Mouse (Mus musculus) limb, embryonic 14.5 days (tissue): ENCODE results near the gene Anapc4. TPM values are rescaled to one million over a fixed set of nuclear protein-coding genes. Genes with fewer than 3 reads are reported as not detected.

Experiments
- ATAC-seq: fragments of 200-750 bp; cut with Nextera tagmentation; 2 replicates; pipeline ENCODE4 v1.8.0; 2017; ENCODE audit warnings: low read depth, moderate number of reproducible peaks, moderate TSS enrichment; ENCODE audit not compliant: low FRiP score
- DNase-seq: peaks from one replicate; pipeline ENCODE4 v3.0.0-alpha.2; 2015; ENCODE audit warnings: low spot score
- H3K27ac ChIP-seq: fragments of 300-500 bp; sonication (generic); replicated peaks from 2 replicates; pipeline ENCODE4 v1.5.1; 2014; ENCODE audit warnings: low read depth, mild to moderate bottlenecking, low read length, moderate library complexity, mixed read lengths
- H3K27me3 ChIP-seq: fragments of 300-500 bp; sonication (generic); 2 replicates; pipeline ENCODE4 v1.6.1; 2014; ENCODE audit warnings: low read length, mixed read lengths; ENCODE audit not compliant: control insufficient read depth, insufficient read depth
- H3K36me3 ChIP-seq: fragments of 300-500 bp; sonication (generic); 2 replicates; pipeline ENCODE4 v1.6.1; 2014; ENCODE audit warnings: mild to moderate bottlenecking, low read length, moderate library complexity, mixed read lengths; ENCODE audit not compliant: control insufficient read depth, insufficient read depth
- H3K4me1 ChIP-seq: fragments of 300-500 bp; sonication (generic); 2 replicates; pipeline ENCODE4 v1.6.1; 2014; ENCODE audit warnings: antibody characterized with exemption, low read length, mixed read lengths; ENCODE audit not compliant: control insufficient read depth, insufficient read depth
- H3K4me2 ChIP-seq: fragments of 300-500 bp; sonication (generic); replicated peaks from 2 replicates; pipeline ENCODE4 v1.6.1; 2014; ENCODE audit warnings: low read depth, mild to moderate bottlenecking, low read length, moderate library complexity; ENCODE audit not compliant: severe bottlenecking
- H3K4me3 ChIP-seq: fragments of 300-500 bp; sonication (generic); replicated peaks from 2 replicates; pipeline ENCODE4 v1.5.1; 2014; ENCODE audit warnings: low read length
- H3K9ac ChIP-seq: fragments of 300-500 bp; sonication (generic); 2 replicates; pipeline ENCODE4 v1.6.1; 2014; ENCODE audit warnings: mild to moderate bottlenecking, low read depth, low read length, moderate library complexity; ENCODE audit not compliant: severe bottlenecking
- H3K9me3 ChIP-seq: fragments of 300-500 bp; sonication (generic); 2 replicates; pipeline ENCODE4 v1.6.1; 2016; ENCODE audit warnings: low read length; ENCODE audit not compliant: control insufficient read depth
- POLR2A ChIP-seq: fragments of 200-500 bp; IDR thresholded peaks from 2 replicates; pipeline ENCODE4 v1.8.0; 2012; ENCODE audit warnings: inconsistent platforms, mild to moderate bottlenecking, moderate library complexity, borderline replicate concordance; ENCODE audit not compliant: insufficient read depth, insufficient read length; ENCODE audit errors: extremely low read depth
- WGBS: fragments of 180-500 bp; shearing (Covaris S2); extraction: QIAGEN DNeasy Blood & Tissue Kit; methylation state at CpG from one replicate; pipeline ENCODE4 v1.1.7; 2014; 5-methylcytosine and 5-hydroxymethylcytosine counted together
- polyA plus RNA-seq, 2 experiments: library from polyadenylated mRNA; depleted of rRNA in 1 of 2; stranded (reverse) in 1 of 2; unstranded in 1 of 2; fragments of >200 nt; fragmentation: Nextera tagmentation in 1 of 2; extraction: Ambion mirVana in 1 of 2; gene quantifications; 2 replicates each; pipeline versions ENCODE4 v1.2.1 to v1.2.3; 2012 to 2014

Gene Anapc4
- polyA plus RNA-seq (2012; rRNA removed) (115 and 149 TPM in 2 replicates), polyA plus RNA-seq (2014; fragmentation: Nextera tagmentation; extraction: Ambion mirVana) (118 and 129 TPM in 2 replicates)

DNA sequence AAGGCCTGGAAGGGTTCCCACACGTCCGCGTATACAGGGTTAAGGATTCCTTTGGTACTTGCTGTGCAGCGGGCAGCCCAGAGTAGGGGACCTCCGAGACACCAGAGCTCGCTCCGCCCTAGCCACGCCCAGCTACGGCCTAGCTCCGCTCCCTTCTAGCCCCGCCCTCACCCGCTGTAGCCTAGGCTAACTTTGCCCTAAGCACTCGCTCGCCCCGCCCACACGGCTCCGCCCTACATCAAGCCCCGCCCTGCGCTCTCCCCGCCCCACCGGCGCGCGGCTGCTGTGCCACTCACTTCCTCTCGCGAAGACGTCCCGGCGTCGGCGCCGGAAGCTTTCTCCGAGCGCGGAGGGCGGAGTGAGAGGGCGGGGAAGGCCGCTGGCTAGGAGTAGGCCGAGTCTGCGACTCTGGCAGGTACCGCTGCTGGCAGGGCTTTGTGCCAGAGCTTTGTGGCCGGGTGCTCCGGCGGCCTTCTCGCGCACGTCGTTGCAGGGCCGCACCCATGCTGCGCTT is at the start of gene Anapc4:
Anapc4 (plus strand) TSS at position 252 of the 514 bp plus-strand sequence.
- peak; percentile 95 for TF ChIP-seq POLR2A
- Histone ChIP-seq H3K36me3 (peaks cover 20% of the 10 kb centered on the region), H3K27me3 (no peaks in the 10 kb centered on the region), H3K9me3 (no peaks in the 10 kb centered on the region), H3K4me2 (peak within 1 kb of the TSS; percentile 67), H3K4me1 (peaks cover 9% of the 10 kb centered on the region), H3K4me3 (peak within 1 kb of the TSS; percentile 69), H3K9ac (peak within 1 kb of the TSS; percentile 74), H3K27ac (peak within 1 kb of the TSS; percentile 83)
- DNase-seq (peak; percentile 99), ATAC-seq (peak; percentile 98)
- under 1% methylated on average over 46 of the region's 50 CpGs for WGBS

DNA sequence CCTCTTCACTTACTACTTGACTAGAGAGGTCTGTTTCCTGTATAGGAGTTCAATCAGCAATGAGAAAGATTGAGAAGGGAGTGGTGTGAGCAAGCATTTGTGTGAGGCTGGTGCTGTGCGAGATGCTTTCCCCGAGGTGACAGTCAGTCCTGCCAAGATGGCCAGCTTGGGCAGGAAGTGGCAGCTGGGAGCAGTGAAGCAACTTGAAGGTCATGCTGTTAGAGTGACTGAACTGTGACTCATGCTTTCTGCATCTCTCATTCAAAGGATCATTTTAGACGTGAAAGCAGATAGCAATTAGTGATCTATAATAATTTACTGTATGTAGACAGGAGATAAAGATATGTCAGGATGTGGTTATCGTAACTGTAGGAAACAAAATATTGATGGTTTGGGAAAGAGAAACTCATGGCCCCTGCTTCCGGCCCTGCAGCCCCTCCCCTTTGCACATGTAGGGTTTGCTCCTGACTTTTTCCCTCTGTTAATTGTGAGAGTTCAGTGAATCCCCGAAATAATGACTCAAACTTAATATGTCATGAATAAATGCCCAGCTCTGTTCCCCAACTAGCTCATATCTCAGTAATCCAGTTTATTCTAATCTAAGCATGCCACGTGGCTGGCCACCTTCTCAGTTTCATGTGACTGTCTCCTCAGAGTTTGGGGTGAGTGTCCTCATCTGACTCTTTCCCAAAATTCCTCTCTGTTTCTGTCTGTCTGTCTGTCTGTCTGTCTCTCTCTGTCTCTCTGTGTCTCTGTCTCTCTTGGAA is 47.1 kb upstream of the Anapc4 start:
- H3K27ac ChIP-seq, result no peak overlapping the region
- no peaks in the 10 kb centered on the region for H3K4me1 ChIP-seq
- no peak for TF ChIP-seq POLR2A
- H3K9me3 ChIP-seq, result no peaks in the 10 kb centered on the region
- 85% methylated on average over 7 of the region's 7 CpGs for WGBS
- H3K27me3 ChIP-seq, result no peaks in the 10 kb centered on the region
- ATAC-seq, result no peak
- no peak overlapping the region for H3K9ac ChIP-seq
- no peak overlapping the region for H3K4me2 ChIP-seq
- no peak for DNase-seq
- H3K36me3 ChIP-seq, result peaks cover 28% of the 10 kb centered on the region
- no peak overlapping the region for H3K4me3 ChIP-seq

DNA sequence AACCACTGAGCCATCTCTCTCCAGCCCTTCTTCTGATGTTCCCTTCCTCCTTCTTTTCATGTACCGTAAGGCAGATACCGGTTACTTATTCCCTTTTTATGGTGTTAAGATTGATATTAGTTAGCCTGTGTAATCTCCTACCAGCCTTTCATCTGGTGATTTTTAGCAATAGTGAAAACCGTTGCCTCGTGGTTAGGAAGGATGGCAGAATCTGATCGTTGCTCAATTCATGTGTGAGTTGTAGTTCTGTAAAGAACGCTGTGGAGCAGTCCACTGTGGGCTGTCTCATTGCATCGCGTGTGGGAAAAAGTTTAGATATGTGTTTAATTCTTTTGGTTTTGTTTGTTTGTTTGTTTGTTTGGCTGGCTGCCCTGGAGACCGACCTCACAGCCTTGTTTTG is 40.6 kb upstream of the Anapc4 start:
- DNase-seq (no peak), ATAC-seq (no peak)
- peaks cover 35% of the 10 kb centered on the region for H3K36me3 ChIP-seq
- H3K9ac ChIP-seq, result no peak overlapping the region
- no peak overlapping the region for H3K4me2 ChIP-seq
- TF ChIP-seq POLR2A, result no peak
- 91% methylated on average over 9 of the region's 9 CpGs for WGBS
- no peaks in the 10 kb centered on the region for H3K27me3 ChIP-seq
- H3K4me1 ChIP-seq, result no peaks in the 10 kb centered on the region
- H3K4me3 ChIP-seq, result no peak overlapping the region
- no peaks in the 10 kb centered on the region for H3K9me3 ChIP-seq
- no peak overlapping the region for H3K27ac ChIP-seq

DNA sequence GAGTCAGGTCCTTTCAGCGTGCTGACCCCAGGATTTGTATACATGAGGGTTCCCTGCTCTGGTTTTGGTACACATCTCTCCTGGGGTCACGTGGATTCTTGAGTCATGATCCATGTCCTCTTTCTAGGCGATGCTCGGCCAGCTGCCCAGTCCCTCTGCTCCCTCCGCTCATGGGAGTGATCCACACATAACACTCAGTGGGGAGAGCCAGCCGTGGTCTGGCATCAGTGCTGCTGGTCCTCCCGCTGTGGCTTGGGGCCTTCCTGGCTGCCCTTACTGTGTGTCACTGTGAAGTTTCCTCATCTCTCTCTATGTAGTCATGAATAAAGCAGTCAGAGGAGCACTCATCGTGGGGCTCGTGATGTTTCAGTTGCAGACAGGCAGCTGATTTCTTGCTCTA is 39.7 kb upstream of the Anapc4 start:
- Histone ChIP-seq H3K9me3 (no peaks in the 10 kb centered on the region), H3K9ac (no peak overlapping the region), H3K36me3 (peaks cover 30% of the 10 kb centered on the region), H3K4me1 (no peaks in the 10 kb centered on the region), H3K27me3 (no peaks in the 10 kb centered on the region), H3K27ac (no peak overlapping the region), H3K4me2 (no peak overlapping the region), H3K4me3 (no peak overlapping the region)
- WGBS, result 96% methylated on average over 9 of the region's 9 CpGs
- no peak for TF ChIP-seq POLR2A
- ATAC-seq (no peak), DNase-seq (no peak)

DNA sequence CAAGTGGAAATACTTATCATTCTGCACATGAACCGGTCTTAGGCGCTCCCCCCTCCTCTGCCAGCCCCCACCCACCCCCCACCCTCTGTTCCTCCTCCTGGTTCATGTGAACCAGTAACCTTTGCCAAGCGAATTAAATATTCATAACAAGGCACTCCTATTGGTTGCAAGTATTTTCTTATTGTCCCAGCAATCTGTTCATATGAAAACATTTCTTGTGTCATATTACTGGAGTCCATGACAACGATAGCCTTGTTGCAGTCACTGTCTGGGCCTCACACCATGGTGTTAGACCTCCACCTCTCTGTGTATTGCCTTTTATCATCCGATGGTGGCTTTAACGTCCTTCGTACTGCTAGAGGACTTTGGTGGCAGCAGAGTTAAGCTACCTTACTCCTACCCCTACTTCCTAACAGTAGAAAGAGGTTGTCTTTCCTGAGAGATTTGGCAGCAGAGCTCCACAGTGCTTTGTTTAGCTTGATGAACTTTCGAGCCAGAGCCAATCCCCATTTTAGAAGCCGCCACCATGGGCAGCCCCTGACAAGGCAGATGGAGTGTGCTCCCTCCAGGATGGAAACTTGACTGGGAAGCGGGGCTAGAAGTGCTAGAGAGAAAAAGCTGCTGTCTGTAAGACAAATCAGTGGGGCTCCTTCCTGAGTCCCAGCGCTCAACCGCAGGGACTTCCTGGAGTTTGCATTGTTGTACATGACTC is 34.4 kb upstream of the Anapc4 start:
- 88% methylated on average over 12 of the region's 12 CpGs for WGBS
- Histone ChIP-seq H3K4me2 (no peak overlapping the region), H3K9ac (no peak overlapping the region), H3K9me3 (no peaks in the 10 kb centered on the region), H3K27me3 (no peaks in the 10 kb centered on the region), H3K36me3 (peaks cover 39% of the 10 kb centered on the region), H3K4me1 (no peaks in the 10 kb centered on the region), H3K4me3 (no peak overlapping the region), H3K27ac (no peak overlapping the region)
- ATAC-seq, result no peak
- no peak for TF ChIP-seq POLR2A
- DNase-seq, result no peak
